Mouse (Mus musculus) lung, postnatal 0 days (tissue): Measurements from ENCODE around the gene Bst2.
A peak's percentile ranks its signal among the peaks of the same experiment; 100 is the strongest.

Experiments
- CTCF ChIP-seq: IDR thresholded peaks from 2 replicates; pipeline ENCODE4 v1.5.1; 2016; ENCODE audit warnings: antibody characterized with exemption, mild to moderate bottlenecking
- EP300 ChIP-seq: IDR thresholded peaks from 2 replicates; pipeline ENCODE4 v1.6.1; 2016; ENCODE audit warnings: antibody characterized with exemption, mild to moderate bottlenecking, control low read depth

DNA sequence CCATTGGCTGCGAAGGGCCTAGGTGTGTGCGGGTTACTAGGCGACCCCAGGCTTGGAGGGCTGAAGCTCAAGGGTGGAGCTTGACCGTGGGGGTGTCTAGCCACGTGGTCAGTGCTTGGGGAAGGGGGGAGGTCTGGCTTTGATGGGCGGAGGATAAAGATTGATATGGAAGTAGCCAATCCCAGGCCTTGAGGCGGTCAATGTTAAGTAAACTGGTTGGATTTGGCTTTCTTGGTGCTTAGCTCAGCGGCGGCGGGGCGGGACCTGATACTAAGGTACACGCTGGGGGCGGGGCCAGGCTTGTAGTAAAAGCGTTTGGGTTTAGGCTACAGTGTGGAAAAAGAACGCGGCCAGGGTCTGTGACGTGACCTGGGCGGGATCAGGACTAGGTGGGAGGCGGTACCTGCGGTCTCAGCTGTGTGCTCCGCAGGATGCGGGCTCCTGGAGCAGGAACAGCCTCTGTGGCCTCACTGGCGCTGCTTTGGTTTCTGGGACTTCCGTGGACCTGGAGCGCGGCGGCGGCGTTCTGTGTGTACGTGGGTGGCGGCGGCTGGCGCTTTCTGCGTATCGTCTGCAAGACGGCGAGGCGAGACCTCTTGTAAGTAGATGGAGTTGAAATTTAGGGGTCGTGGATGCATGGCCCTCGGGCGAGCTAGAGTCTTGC lies 33.2 kb upstream of the Bst2 start:
- TF ChIP-seq CTCF (peak; percentile 24), EP300 (no peak)
